Mouse (Mus musculus) thymus, adult 2 months (tissue): Measurements from ENCODE around the gene Cacna1c. TPM values are rescaled to one million over a fixed set of nuclear protein-coding genes. Genes with fewer than 3 reads are reported as not detected.
A peak's percentile ranks its signal among the peaks of the same experiment; 100 is the strongest.

Experiments
- DNase-seq: peaks from one replicate; pipeline ENCODE4 v3.0.0; 2021
- H3K27ac ChIP-seq: fragments of 200-500 bp; 2 replicates; pipeline ENCODE4 v1.5.1; 2012; ENCODE audit warnings: low read length, control low read depth; ENCODE audit not compliant: control insufficient read depth, insufficient read depth
- H3K27me3 ChIP-seq: fragments of 200-500 bp; 2 replicates; pipeline ENCODE4 v1.6.1; 2012; ENCODE audit warnings: mild to moderate bottlenecking, low read length, moderate library complexity, mixed read lengths; ENCODE audit not compliant: control insufficient read depth, insufficient read depth
- H3K36me3 ChIP-seq: fragments of 200-500 bp; 2 replicates; pipeline ENCODE4 v1.6.1; 2012; ENCODE audit warnings: mild to moderate bottlenecking, low read length, moderate library complexity; ENCODE audit not compliant: control insufficient read depth, insufficient read depth
- H3K4me1 ChIP-seq: fragments of 200-500 bp; replicated peaks from 2 replicates; pipeline ENCODE4 v1.6.1; 2012; ENCODE audit warnings: low read length; ENCODE audit not compliant: control insufficient read depth, insufficient read depth
- H3K4me3 ChIP-seq: fragments of 200-500 bp; 2 replicates; pipeline ENCODE4 v1.5.1; 2012; ENCODE audit warnings: mild to moderate bottlenecking, low read length, control low read depth, moderate library complexity; ENCODE audit not compliant: control insufficient read depth, insufficient read depth
- CTCF ChIP-seq: fragments of 200-500 bp; IDR thresholded peaks from 2 replicates; pipeline ENCODE4 v1.5.1; 2012; ENCODE audit warnings: mild to moderate bottlenecking, control low read depth, low read length, moderate library complexity, borderline replicate concordance; ENCODE audit not compliant: control insufficient read depth, poor library complexity, insufficient read depth; ENCODE audit errors: extremely low read depth
- POLR2A ChIP-seq: fragments of 200-500 bp; IDR thresholded peaks from 2 replicates; pipeline ENCODE4 v1.6.1; 2012; ENCODE audit warnings: mild to moderate bottlenecking, low read length, control low read depth, moderate library complexity; ENCODE audit not compliant: control insufficient read depth, poor library complexity, insufficient read depth; ENCODE audit errors: extremely low read depth
- WGBS: fragments of 180-500 bp; shearing (Covaris S2); methylation state at CpG from one replicate; pipeline ENCODE4 v1.1.7; 2018; 5-methylcytosine and 5-hydroxymethylcytosine counted together
- polyA plus RNA-seq: library from polyadenylated mRNA; depleted of rRNA; stranded (reverse); fragments of >200 nt; gene quantifications from 2 replicates; pipeline ENCODE4 v1.2.3, GENCODE M21; 2012

The Cacna1c gene
- polyA plus RNA-seq, 1 experiment: 4.8 TPM

GRCm38 (mm10) chr6:118938386-118939096 lies 257.7 kb downstream of the Cacna1c start:
- Histone ChIP-seq H3K4me1 (peaks cover 13% of the 10 kb centered on the region), H3K36me3 (no peaks in the 10 kb centered on the region), H3K27ac (no peak overlapping the region), H3K4me3 (no peak overlapping the region), H3K27me3 (no peaks in the 10 kb centered on the region)
- TF ChIP-seq POLR2A (no peak), CTCF (no peak)
- WGBS: 92% methylated on average over 13 of the region's 13 CpGs
- no peak for DNase-seq

- no peak for DNase-seq
- TF ChIP-seq CTCF (no peak), POLR2A (no peak)
- 87% methylated on average over 5 of the region's 5 CpGs for WGBS
- Histone ChIP-seq H3K4me3 (no peak overlapping the region), H3K4me1 (peaks cover 13% of the 10 kb centered on the region), H3K27ac (no peak overlapping the region), H3K36me3 (no peaks in the 10 kb centered on the region), H3K27me3 (no peaks in the 10 kb centered on the region)
These were observed 258.7 kb downstream of the Cacna1c start for GRCm38 (mm10) chr6:118937536-118937935.

GRCm38 (mm10) chr6:118935520-118936415 lies 260.4 kb downstream of the Cacna1c start:
- no peaks in the 10 kb centered on the region for H3K36me3 ChIP-seq
- 89% methylated on average over 9 of the region's 9 CpGs for WGBS
- no peak overlapping the region for H3K4me3 ChIP-seq
- TF ChIP-seq CTCF (no peak), POLR2A (no peak)
- DNase-seq: no peak
- no peaks in the 10 kb centered on the region for H3K27me3 ChIP-seq
- no peak overlapping the region for H3K27ac ChIP-seq
- H3K4me1 ChIP-seq: peaks cover 13% of the 10 kb centered on the region

DNA sequence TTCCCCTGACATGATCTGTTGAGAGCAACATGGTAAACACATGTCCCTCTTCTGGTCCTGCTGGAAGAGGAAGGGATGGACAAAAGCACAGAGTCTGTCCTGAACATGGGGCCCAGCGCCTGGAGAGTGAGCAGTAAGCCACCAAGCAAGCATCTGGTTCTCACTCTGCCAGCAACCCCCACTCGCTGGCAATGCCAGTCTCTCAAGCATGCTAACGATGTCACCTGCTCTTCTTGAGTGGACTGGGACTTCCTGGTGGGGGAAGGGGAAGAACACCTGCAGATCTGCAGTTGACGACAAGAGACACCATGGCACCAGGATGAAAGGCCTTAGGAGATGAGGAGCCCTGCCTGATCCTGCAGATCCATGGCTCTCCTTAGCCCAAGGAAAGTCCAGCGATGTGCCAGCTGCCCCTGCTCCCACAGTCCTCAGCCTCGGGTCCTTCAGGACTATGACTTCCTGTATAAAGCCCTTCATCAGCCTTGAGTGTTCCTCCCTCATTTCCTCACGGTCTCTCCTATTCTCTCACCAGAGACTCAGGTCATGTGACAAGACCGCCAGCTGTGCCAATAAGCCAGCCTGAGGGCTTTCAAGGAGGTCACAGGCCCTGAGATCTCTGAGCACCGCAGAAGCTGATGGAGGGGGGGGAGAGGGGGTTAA lies 261.8 kb downstream of the Cacna1c start:
- 40% methylated on average over 9 of the region's 9 CpGs for WGBS
- H3K27me3 ChIP-seq: no peaks in the 10 kb centered on the region
- peak overlapping the region; percentile 85 for H3K27ac ChIP-seq
- H3K4me3 ChIP-seq: peak overlapping the region; percentile 32; the same call in 1 of the 2 replicates
- no peaks in the 10 kb centered on the region for H3K36me3 ChIP-seq
- peak; percentile 55 for DNase-seq
- H3K4me1 ChIP-seq: peaks cover 13% of the 10 kb centered on the region
- TF ChIP-seq POLR2A (no peak), CTCF (no peak)

- Histone ChIP-seq H3K4me3 (no peak overlapping the region), H3K27ac (no peak overlapping the region), H3K36me3 (no peaks in the 10 kb centered on the region), H3K4me1 (peaks cover 13% of the 10 kb centered on the region), H3K27me3 (no peaks in the 10 kb centered on the region)
- WGBS: 93% methylated on average over 9 of the region's 9 CpGs
- DNase-seq: no peak
- no peak for TF ChIP-seq CTCF
- no peak for TF ChIP-seq POLR2A
These were observed 263.1 kb downstream of the Cacna1c start for GRCm38 (mm10) chr6:118933017-118933594.

- Histone ChIP-seq H3K27me3 (no peaks in the 10 kb centered on the region), H3K4me1 (peaks cover 13% of the 10 kb centered on the region), H3K27ac (no peak overlapping the region), H3K36me3 (no peaks in the 10 kb centered on the region), H3K4me3 (no peak overlapping the region)
- 85% methylated on average over 8 of the region's 8 CpGs for WGBS
- no peak for DNase-seq
- TF ChIP-seq POLR2A (no peak), CTCF (no peak)
These were observed 264.1 kb downstream of the Cacna1c start for GRCm38 (mm10) chr6:118932002-118932700.
